Mouse (Mus musculus) heart, embryonic 11.5 days (tissue): Measurements from ENCODE around the gene Fam120a. TPM values are rescaled to one million over a fixed set of nuclear protein-coding genes. Genes with fewer than 3 reads are reported as not detected.

Experiments
- ATAC-seq: fragments of 200-750 bp; cut with Nextera tagmentation; replicated peaks from 2 replicates; pipeline ENCODE4 v1.8.0; 2017; ENCODE audit warnings: moderate library complexity; ENCODE audit not compliant: insufficient number of reproducible peaks, low FRiP score, low TSS enrichment
- H3K27ac ChIP-seq: fragments of 300-500 bp; sonication (generic); 2 replicates; pipeline ENCODE4 v1.5.1; 2014; ENCODE audit warnings: mild to moderate bottlenecking, low read depth, low read length
- H3K27me3 ChIP-seq: fragments of 300-500 bp; sonication (generic); 2 replicates; pipeline ENCODE4 v1.6.1; 2014; ENCODE audit warnings: mild to moderate bottlenecking, low read length, mixed read lengths; ENCODE audit not compliant: control insufficient read depth, insufficient read depth
- H3K36me3 ChIP-seq: fragments of 300-500 bp; sonication (generic); 2 replicates; pipeline ENCODE4 v1.6.1; 2014; ENCODE audit warnings: mild to moderate bottlenecking, low read length, moderate library complexity, mixed read lengths; ENCODE audit not compliant: control insufficient read depth, insufficient read depth
- H3K4me1 ChIP-seq: fragments of 300-500 bp; sonication (generic); 2 replicates; pipeline ENCODE4 v1.6.1; 2014; ENCODE audit warnings: low read length; ENCODE audit not compliant: control insufficient read depth, insufficient read depth
- H3K4me2 ChIP-seq: fragments of 300-500 bp; sonication (generic); 2 replicates; pipeline ENCODE4 v1.6.1; 2014; ENCODE audit warnings: mild to moderate bottlenecking, moderate library complexity
- H3K4me3 ChIP-seq: fragments of 300-500 bp; sonication (generic); 2 replicates; pipeline ENCODE4 v1.5.1; 2014; ENCODE audit warnings: low read depth, low read length
- H3K9ac ChIP-seq: fragments of 300-500 bp; sonication (generic); 2 replicates; pipeline ENCODE4 v1.6.1; 2014; ENCODE audit warnings: mild to moderate bottlenecking, low read depth, low read length, moderate library complexity
- H3K9me3 ChIP-seq: fragments of 300-500 bp; sonication (generic); replicated peaks from 2 replicates; pipeline ENCODE4 v1.6.1; 2016; ENCODE audit warnings: low read length; ENCODE audit not compliant: control insufficient read depth
- WGBS: fragments of 180-500 bp; shearing (Covaris S2); extraction: QIAGEN DNeasy Blood & Tissue Kit; methylation state at CpG from one replicate; pipeline ENCODE4 v1.1.7; 2014; ENCODE audit not compliant: insufficient replicate concordance; 5-methylcytosine and 5-hydroxymethylcytosine counted together
- polyA plus RNA-seq: library from polyadenylated mRNA; unstranded; fragments of >200 nt; fragmentation: Nextera tagmentation; extraction: Ambion mirVana; gene quantifications from 2 replicates; pipeline ENCODE4 v1.2.1, GENCODE M21; 2014

The Fam120a gene
- polyA plus RNA-seq, 1 experiment from 2014 or later = 31.2 TPM

DNA sequence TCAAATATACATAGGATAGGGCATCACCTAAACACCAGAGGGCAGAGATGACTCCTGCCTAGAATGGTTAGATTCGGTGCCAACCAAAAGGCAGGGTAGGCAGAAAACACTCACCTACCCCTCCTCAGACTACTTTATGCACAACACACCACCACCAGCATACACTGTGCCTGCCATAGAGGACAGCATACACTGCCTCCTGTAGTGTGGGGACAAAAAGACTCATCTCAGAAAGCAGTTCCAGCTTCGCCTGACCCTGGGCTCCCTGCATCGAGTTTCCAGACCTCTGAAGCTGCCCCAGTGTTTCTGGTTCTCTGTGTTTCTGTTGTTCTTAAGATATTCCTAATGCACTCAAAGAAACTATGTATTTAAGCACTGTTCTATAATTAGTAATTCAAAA is 54.7 kb downstream of the Fam120a start:
- H3K36me3 ChIP-seq = peaks cover 17% of the 10 kb centered on the region
- no peak overlapping the region for H3K9ac ChIP-seq
- no peak overlapping the region for H3K4me2 ChIP-seq
- H3K4me1 ChIP-seq = no peaks in the 10 kb centered on the region
- 83% methylated on average over 3 of the region's 3 CpGs for WGBS
- H3K9me3 ChIP-seq = no peaks in the 10 kb centered on the region
- no peak overlapping the region for H3K4me3 ChIP-seq
- no peaks in the 10 kb centered on the region for H3K27me3 ChIP-seq
- no peak for ATAC-seq
- no peak overlapping the region for H3K27ac ChIP-seq

DNA sequence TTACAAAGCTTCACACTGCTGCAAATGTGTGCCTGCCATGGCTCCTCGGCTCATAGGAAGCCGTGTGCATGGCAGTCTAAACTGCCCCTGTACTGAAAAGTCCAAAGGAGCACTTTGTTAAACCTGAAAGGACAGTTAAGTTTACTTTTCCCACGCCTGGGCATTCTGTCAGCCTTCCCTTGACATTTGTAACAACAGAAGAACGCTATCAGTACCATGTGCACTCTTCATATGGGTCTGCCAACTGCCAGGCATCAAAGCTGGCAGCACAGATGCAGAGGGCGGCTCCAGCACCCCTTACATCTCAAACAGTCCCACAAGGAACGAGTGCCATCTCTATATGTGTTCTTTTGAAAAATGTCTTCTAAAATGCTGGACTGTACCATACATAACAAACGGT is 56.4 kb downstream of the Fam120a start:
- Histone ChIP-seq H3K27me3 (no peaks in the 10 kb centered on the region), H3K4me2 (no peak overlapping the region), H3K9ac (no peak overlapping the region), H3K9me3 (no peaks in the 10 kb centered on the region), H3K4me1 (no peaks in the 10 kb centered on the region), H3K4me3 (no peak overlapping the region), H3K36me3 (peaks cover 11% of the 10 kb centered on the region), H3K27ac (no peak overlapping the region)
- ATAC-seq = no peak
- 92% methylated on average over 7 of the region's 7 CpGs for WGBS

DNA sequence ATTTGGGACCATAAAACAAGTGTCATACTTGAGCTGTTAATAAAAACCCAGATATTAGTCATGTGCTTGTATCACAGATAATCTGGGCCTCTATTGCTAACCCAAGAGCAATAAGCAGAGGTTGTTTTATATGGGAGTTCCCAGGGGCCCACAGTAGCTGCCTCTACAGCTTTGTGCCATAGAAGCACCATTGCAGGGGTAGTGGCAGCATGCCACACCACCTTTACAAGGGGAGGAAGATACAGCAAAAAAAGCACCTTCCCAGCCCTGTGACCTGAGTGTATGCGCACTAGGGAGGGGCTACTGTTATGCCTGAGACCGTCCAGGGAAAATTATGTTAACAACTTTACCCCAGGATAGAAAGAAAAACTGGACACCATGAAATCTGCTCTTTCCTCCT is 62.4 kb downstream of the Fam120a start:
- H3K9ac ChIP-seq = no peak overlapping the region
- 94% methylated on average over 2 of the region's 2 CpGs for WGBS

DNA sequence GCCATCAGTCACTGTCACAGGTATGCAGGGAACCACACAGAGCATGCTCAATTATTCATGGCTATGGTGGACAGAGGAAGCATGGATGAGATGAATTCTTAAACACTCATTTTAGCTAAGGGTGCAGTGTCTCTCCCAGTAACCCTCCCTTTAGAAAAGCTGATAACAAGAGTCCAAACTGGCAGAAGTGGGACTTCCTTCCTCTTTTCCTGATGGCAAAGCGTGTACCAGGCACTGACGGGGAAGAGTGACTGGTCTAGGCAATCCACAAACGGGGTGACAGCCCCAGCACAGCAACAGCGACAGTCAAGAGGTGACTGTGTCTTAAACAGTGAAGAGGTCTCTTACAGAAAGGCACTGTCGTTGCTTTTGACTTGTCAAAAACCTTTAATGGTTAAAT is 72.4 kb downstream of the Fam120a start:
- no peak for ATAC-seq
- H3K4me1 ChIP-seq = no peaks in the 10 kb centered on the region
- H3K4me3 ChIP-seq = no peak overlapping the region
- H3K4me2 ChIP-seq = no peak overlapping the region
- H3K27me3 ChIP-seq = no peaks in the 10 kb centered on the region
- H3K27ac ChIP-seq = no peak overlapping the region
- peaks cover 28% of the 10 kb centered on the region for H3K36me3 ChIP-seq
- H3K9me3 ChIP-seq = no peaks in the 10 kb centered on the region
- no peak overlapping the region for H3K9ac ChIP-seq
- 83% methylated on average over 5 of the region's 5 CpGs for WGBS

More for the DNA sequence above, 62.4 kb downstream of the Fam120a start:
- Histone ChIP-seq H3K4me1 (no peaks in the 10 kb centered on the region), H3K36me3 (peaks cover 19% of the 10 kb centered on the region), H3K27me3 (no peaks in the 10 kb centered on the region), H3K4me2 (no peak overlapping the region), H3K9me3 (no peaks in the 10 kb centered on the region), H3K4me3 (no peak overlapping the region), H3K27ac (no peak overlapping the region)
- no peak for ATAC-seq

DNA sequence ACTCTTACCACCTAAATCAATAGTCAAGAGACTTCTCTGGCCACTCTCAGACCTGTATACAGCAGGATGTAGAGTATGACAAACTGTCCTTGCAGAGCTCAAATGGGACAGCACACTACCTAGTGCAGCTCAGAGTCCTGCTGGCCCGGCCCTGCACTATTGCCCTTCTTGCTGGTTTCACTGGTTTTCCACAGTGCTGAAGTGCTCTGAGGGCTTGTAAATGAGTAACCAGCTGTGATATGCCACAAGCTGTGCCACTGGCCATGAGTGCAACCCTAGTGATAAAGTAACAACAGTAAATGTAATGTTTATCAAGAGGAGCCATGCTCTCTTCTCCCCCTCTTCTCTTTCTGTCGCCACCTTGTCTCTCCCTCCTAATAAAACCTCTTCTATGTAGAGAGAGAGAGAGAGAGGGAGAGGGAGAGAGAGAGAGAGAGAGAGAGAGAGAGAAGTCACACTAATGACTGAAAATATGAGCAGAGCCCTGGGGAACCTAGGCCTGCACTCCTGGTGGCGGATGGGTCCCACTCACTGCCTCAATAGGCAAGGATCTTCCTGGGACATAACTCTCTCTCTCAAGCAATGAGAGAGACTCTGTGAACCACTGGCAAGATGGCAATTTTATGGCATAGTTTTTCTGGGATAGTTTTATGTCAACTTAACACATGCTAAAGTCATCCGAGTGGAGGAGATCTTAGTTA is 77.4 kb downstream of the Fam120a start:
- Histone ChIP-seq H3K27me3 (no peaks in the 10 kb centered on the region), H3K4me1 (no peaks in the 10 kb centered on the region), H3K9me3 (no peaks in the 10 kb centered on the region), H3K4me3 (no peak overlapping the region), H3K36me3 (peaks cover 41% of the 10 kb centered on the region), H3K4me2 (no peak overlapping the region), H3K9ac (no peak overlapping the region), H3K27ac (no peak overlapping the region)
- 79% methylated on average over 4 of the region's 4 CpGs for WGBS
- ATAC-seq = no peak

DNA sequence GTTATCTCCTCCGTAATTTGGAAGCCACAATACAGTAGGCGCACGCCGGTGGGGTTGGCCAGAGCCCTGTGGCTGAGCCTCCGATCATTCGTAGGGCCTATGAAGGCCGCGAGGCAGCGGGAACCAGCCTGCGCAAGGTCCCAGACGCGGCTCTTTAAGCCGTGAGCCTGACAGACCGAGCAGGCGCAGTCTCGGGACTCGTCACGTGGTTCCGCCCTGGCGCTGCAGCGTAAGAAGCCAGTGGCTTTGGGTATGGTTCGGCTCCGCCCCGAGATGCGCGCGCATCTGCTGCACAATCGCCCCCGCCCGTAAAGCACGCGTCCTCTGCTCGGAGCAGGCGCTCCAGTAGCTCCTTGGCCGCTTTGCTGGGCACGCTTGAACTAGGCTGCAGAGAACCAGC is 89.3 kb downstream of the Fam120a start:
- Histone ChIP-seq H3K4me3 (peak overlapping the region; percentile 37), H3K27ac (peak overlapping the region; percentile 78), H3K9ac (peak overlapping the region; percentile 76), H3K4me1 (peaks cover 6% of the 10 kb centered on the region; the same call in 1 of the 2 replicates), H3K36me3 (peaks cover 14% of the 10 kb centered on the region), H3K9me3 (no peaks in the 10 kb centered on the region), H3K27me3 (no peaks in the 10 kb centered on the region), H3K4me2 (peak overlapping the region; percentile 69)
- under 1% methylated on average over 36 of the region's 36 CpGs for WGBS
- ATAC-seq = peak; percentile 99

DNA sequence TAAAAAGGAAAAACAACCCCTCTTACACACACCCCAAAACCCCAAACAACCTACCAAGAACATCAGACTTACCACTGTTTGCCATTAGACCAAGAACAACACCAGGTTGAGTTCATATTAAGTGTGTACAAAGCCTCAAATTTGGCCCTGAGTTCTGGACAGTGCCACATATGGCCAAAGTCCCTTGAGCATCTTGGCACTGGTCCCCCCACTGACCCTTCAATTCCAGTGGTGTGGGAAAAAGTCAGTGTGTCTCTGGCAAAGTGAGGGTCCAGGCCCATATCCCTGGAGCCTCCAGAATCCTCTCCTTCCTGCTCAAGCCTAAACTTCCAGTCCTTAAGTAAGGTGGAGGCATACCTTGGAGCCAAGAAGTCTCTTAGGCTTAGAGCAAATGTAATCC is 90.0 kb downstream of the Fam120a start:
- Histone ChIP-seq H3K36me3 (peaks cover 14% of the 10 kb centered on the region; the same call in 1 of the 2 replicates), H3K4me3 (no peak overlapping the region), H3K4me1 (peaks cover 6% of the 10 kb centered on the region; the same call in 1 of the 2 replicates), H3K27ac (no peak overlapping the region), H3K9me3 (no peaks in the 10 kb centered on the region), H3K27me3 (no peaks in the 10 kb centered on the region), H3K4me2 (peak overlapping the region; percentile 69), H3K9ac (peak overlapping the region; percentile 76)
- ATAC-seq = no peak

DNA sequence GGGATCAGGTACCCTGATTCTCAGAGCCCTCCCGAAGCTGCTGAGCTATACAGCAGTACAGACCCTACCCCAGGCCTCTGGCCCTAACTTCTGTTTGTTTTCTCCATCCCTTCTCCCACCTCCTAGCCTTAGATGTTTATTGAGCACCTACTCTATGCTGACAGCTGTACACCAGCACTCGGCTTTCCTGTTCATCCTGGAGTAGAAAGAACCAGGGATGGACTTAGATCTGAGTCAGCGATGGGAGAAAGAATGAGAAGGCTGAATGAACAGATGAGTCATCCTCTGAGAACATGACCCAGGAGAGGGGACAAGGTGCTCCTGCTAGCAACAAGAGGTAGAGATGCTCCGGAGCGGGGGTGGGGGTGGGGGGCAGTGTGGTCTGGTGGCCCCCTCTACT is 95.1 kb downstream of the Fam120a start:
- Histone ChIP-seq H3K9ac (no peak overlapping the region), H3K27ac (no peak overlapping the region)
- 66% methylated on average over 5 of the region's 5 CpGs for WGBS

More for the DNA sequence above, 95.1 kb downstream of the Fam120a start:
- Histone ChIP-seq H3K9me3 (no peaks in the 10 kb centered on the region), H3K36me3 (0 out of 2 replicates have a peak, but pooled peaks cover 2% of the 10 kb centered on the region), H3K4me1 (peaks cover 23% of the 10 kb centered on the region), H3K27me3 (no peaks in the 10 kb centered on the region), H3K4me2 (no peak overlapping the region), H3K4me3 (no peak overlapping the region)
- ATAC-seq = no peak
